Mouse (Mus musculus) heart, embryonic 16.5 days (tissue): ENCODE measurements around the gene Hist1h2bf. TPM values are rescaled to one million over a fixed set of nuclear protein-coding genes. Genes with fewer than 3 reads are reported as not detected.
"Not testable (repeated sequence)": the region's sequence is repeated elsewhere in the genome, so short reads cannot be mapped to it uniquely, and the experiment has no call there.

ENCODE experiments used
- ATAC-seq: fragments of 200-750 bp; cut with Nextera tagmentation; replicated peaks from 2 replicates; pipeline ENCODE4 v1.8.0; 2017; ENCODE audit warnings: moderate number of reproducible peaks; ENCODE audit not compliant: insufficient read depth, low FRiP score; ENCODE audit errors: extremely low read depth
- H3K27ac ChIP-seq: fragments of 300-500 bp; sonication (generic); 2 replicates; pipeline ENCODE4 v1.5.1; 2014; ENCODE audit warnings: mild to moderate bottlenecking, low read length, control low read depth, moderate library complexity
- H3K27me3 ChIP-seq: fragments of 300-500 bp; sonication (generic); 2 replicates; pipeline ENCODE4 v1.6.1; 2014; ENCODE audit warnings: low read length, mixed read lengths; ENCODE audit not compliant: control insufficient read depth, insufficient read depth
- H3K36me3 ChIP-seq: fragments of 300-500 bp; sonication (generic); 2 replicates; pipeline ENCODE4 v1.6.1; 2014; ENCODE audit not compliant: control insufficient read depth, insufficient read depth
- H3K4me1 ChIP-seq: fragments of 300-500 bp; sonication (generic); 2 replicates; pipeline ENCODE4 v1.6.1; 2014; ENCODE audit warnings: low read length, mixed read lengths; ENCODE audit not compliant: control insufficient read depth, insufficient read depth
- H3K4me2 ChIP-seq: fragments of 300-500 bp; sonication (generic); 2 replicates; pipeline ENCODE4 v1.6.1; 2014; ENCODE audit warnings: low read depth, mild to moderate bottlenecking, control low read depth, low read length
- H3K4me3 ChIP-seq: fragments of 300-500 bp; sonication (generic); 2 replicates; pipeline ENCODE4 v1.5.1; 2014; ENCODE audit warnings: mild to moderate bottlenecking, control low read depth, low read length
- H3K9ac ChIP-seq: fragments of 300-500 bp; sonication (generic); 2 replicates; pipeline ENCODE4 v1.6.1; 2014; ENCODE audit warnings: low read length, control low read depth
- H3K9me3 ChIP-seq: fragments of 300-500 bp; sonication (generic); replicated peaks from 2 replicates; pipeline ENCODE4 v1.6.1; 2016; ENCODE audit warnings: low read length; ENCODE audit not compliant: control insufficient read depth
- WGBS: fragments of 180-500 bp; shearing (Covaris S2); extraction: QIAGEN DNeasy Blood & Tissue Kit; methylation state at CpG from one replicate; pipeline ENCODE4 v1.1.7; 2014; 5-methylcytosine and 5-hydroxymethylcytosine counted together
- polyA plus RNA-seq: library from polyadenylated mRNA; unstranded; fragments of >200 nt; fragmentation: Nextera tagmentation; extraction: Ambion mirVana; gene quantifications from 2 replicates; pipeline ENCODE4 v1.2.1, GENCODE M21; 2015

The Hist1h2bf gene
- polyA plus RNA-seq, 1 experiment from 2014 or later, result 0.37 TPM

DNA sequence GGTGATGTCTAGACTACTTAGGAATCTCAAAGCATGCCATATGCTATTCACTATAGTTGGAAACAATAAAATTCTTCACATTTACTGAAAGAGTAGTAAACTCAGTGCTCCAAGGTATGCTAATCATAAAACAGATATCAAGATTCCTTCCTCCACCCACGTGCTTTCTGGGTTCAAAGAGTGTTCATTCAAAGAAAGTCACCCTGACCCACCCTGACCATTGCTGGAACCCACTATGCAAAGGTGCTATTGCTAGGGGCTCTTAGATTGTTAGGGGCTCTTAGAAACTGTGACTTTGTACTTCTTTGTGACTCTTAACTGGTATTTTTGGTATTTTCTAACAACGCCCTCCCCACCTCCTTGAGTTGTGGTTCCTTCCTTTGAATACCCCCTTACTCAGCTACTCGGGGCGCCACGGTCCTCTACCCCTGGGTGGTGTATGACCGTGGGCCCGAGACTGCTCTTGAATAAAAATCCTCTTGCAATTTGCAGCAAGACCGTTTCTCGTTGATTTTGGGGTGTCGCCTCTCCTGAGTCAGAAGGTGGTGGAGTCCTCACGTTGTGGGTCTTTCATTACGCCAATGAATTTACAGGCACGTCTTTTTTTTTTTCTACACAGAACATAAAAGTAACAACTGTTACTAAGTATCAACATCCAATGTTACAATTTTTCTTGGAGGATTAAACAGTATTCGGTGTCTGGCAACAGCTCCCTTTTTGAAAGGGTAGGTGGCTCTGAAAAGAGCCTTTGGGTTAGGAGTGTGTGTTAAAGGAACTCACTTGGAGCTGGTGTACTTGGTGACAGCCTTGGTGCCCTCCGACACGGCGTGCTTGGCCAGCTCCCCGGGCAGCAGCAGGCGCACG, 730 bp downstream of the Hist1h2bf start:
- 16% methylated on average over 18 of the region's 20 CpGs for WGBS
- ATAC-seq, result not testable (repeated sequence)

DNA sequence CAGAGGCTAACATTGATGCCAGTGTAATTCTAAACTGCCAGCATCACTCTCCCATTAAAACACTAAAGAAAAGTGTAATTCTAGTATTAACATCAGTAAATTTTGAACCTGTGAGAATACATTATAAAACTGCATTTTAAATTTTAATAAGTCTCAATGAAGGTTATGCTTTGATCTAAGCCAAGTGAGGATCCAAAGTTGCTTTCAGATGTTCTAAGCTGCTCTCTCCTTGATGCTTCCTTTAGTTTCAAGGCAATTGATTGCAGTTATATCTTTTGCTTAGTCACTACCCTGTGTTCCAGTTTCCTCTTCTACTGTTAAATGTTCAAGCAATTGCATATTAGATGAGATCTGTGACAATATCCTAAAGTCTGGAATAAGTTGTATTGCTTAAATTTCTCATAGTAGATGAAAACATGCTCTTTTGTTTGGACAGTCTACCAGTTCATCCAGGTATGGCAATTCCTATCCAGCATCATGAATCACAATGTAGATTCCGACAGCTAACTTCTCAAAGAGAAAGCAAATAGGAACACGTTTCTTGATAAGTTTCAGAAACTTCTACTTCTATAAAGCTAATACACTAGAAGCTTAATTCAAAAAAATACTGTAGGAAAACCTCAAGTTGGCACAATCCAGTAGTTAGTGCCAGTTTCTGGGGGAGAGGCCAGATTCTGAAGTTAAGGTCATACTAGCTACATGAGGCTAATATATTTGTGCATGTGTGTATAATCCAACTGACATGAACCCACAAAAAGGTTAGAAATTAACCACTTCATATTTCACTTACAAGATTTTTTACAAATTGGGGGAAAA, 1.6 kb downstream of the Hist1h2bf start:
- no peaks in the 10 kb centered on the region for H3K36me3 ChIP-seq
- peaks cover 30% of the 10 kb centered on the region for H3K4me1 ChIP-seq
- no peaks in the 10 kb centered on the region for H3K27me3 ChIP-seq
- ATAC-seq, result no peak
- no peaks in the 10 kb centered on the region for H3K9me3 ChIP-seq
- peak overlapping the region; percentile 96 for H3K27ac ChIP-seq
- peak overlapping the region; percentile 77 for H3K4me2 ChIP-seq
- H3K4me3 ChIP-seq, result peak overlapping the region; percentile 59
- 36% methylated on average over 2 of the region's 2 CpGs for WGBS
- H3K9ac ChIP-seq, result peak overlapping the region; percentile 76

More for the DNA sequence above, 730 bp downstream of the Hist1h2bf start:
- H3K36me3 ChIP-seq, H3K27me3 ChIP-seq, H3K9me3 ChIP-seq: not testable (repeated sequence)
- peak overlapping the region; percentile 77 for H3K4me2 ChIP-seq
- peak overlapping the region; percentile 76 for H3K9ac ChIP-seq
- peak overlapping the region; percentile 47 for H3K4me3 ChIP-seq
- H3K4me1 ChIP-seq, result peaks cover 30% of the 10 kb centered on the region
- H3K27ac ChIP-seq, result peak overlapping the region; percentile 83

GRCm38 (mm10) chr13:23571504-23572217, 2.3 kb downstream of the Hist1h2bf start:
- Histone ChIP-seq H3K9ac (peak overlapping the region; percentile 76), H3K4me1 (peaks cover 23% of the 10 kb centered on the region), H3K27ac (peak overlapping the region; percentile 96), H3K4me3 (peak overlapping the region; percentile 59), H3K4me2 (peak overlapping the region; percentile 77)
- not testable (repeated sequence) for H3K27me3 ChIP-seq, H3K9me3 ChIP-seq, H3K36me3 ChIP-seq, ATAC-seq
- WGBS, result under 1% methylated on average over 10 of the region's 34 CpGs

GRCm38 (mm10) chr13:23571022-23571503, 2.9 kb downstream of the Hist1h2bf start, which contains the start of the genes Hist1h2ae and Hist1h2bg:
Gene Hist1h2ae, minus strand, starts transcription at chr13:23571220.
Gene Hist1h2bg, plus strand, starts transcription at chr13:23571396.
- Histone ChIP-seq H3K4me1 (peaks cover 18% of the 10 kb centered on the region), H3K9me3 (no peaks in the 10 kb centered on the region), H3K4me2 (peak within 1 kb of the TSS; percentile 77), H3K36me3 (no peaks in the 10 kb centered on the region), H3K4me3 (peak within 1 kb of the TSS; percentile 59), H3K27ac (peak within 1 kb of the TSS; percentile 96), H3K27me3 (no peaks in the 10 kb centered on the region), H3K9ac (peak within 1 kb of the TSS; percentile 76)
- peak; percentile 87 for ATAC-seq
- WGBS, result 1% methylated on average over 18 of the region's 18 CpGs

DNA sequence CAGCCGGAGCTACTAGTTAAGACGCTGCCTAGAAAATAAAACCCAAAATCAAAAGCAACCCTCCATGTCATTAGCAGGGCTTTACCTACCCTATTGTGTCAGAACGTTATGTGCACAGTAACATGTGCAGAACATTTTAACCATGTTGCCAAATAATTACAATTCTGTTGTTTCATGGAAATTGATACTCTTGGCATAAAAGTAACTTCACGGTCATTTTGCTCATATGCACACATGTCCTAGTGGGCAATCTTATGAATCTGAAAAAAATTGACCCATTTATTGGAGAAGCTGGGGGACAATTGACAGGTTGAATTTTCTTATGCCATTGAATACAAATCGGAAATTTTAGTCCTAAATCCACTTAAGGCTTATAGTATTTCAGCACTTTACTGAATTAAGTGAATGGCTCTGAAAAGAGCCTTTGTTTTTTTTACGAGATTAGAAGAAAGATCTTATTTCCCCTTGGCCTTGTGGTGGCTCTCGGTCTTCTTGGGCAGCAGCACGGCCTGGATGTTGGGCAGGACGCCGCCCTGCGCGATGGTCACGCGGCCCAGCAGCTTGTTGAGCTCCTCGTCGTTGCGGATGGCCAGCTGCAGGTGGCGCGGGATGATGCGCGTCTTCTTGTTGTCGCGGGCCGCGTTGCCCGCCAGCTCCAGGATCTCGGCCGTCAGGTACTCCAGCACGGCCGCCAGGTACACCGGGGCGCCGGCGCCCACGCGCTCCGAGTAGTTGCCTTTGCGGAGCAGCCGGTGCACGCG, 3.6 kb downstream of the Hist1h2bf start:
- peak overlapping the region; percentile 96 for H3K27ac ChIP-seq
- peak overlapping the region; percentile 77 for H3K4me2 ChIP-seq
- H3K9ac ChIP-seq, result peak overlapping the region; percentile 68
- H3K36me3 ChIP-seq, H3K9me3 ChIP-seq, H3K27me3 ChIP-seq: not testable (repeated sequence)
- peak overlapping the region; percentile 59 for H3K4me3 ChIP-seq
- ATAC-seq, result peak; percentile 3; the same call in 1 of the 2 replicates
- H3K4me1 ChIP-seq, result peaks cover 18% of the 10 kb centered on the region
- WGBS, result 4% methylated on average over 19 of the region's 41 CpGs

DNA sequence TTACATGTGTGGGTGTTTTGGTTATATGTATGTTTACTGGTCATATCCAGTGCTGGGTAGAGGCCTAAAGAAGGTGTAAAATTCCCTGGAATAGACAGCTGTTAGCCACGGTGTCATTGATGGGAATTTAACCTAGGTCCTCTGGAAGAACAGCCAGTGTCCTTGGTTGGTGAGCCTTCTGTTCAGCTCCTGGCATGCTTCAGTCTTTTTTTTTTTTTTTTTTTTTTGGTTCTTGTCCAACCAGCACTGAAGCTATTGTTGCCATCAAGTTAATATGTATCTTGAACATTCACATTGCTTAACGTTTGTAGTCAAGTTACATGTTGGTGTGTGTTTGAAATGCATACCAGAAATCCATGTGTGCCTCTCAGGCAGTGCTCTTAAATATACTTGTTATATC, 9.5 kb downstream of the Hist1h2bf start:
- Histone ChIP-seq H3K4me2 (no peak overlapping the region), H3K36me3 (no peaks in the 10 kb centered on the region), H3K27me3 (no peaks in the 10 kb centered on the region), H3K9me3 (no peaks in the 10 kb centered on the region), H3K4me1 (no peaks in the 10 kb centered on the region), H3K4me3 (no peak overlapping the region), H3K27ac (no peak overlapping the region), H3K9ac (no peak overlapping the region)
- no peak for ATAC-seq
- 83% methylated on average over 2 of the region's 2 CpGs for WGBS

DNA sequence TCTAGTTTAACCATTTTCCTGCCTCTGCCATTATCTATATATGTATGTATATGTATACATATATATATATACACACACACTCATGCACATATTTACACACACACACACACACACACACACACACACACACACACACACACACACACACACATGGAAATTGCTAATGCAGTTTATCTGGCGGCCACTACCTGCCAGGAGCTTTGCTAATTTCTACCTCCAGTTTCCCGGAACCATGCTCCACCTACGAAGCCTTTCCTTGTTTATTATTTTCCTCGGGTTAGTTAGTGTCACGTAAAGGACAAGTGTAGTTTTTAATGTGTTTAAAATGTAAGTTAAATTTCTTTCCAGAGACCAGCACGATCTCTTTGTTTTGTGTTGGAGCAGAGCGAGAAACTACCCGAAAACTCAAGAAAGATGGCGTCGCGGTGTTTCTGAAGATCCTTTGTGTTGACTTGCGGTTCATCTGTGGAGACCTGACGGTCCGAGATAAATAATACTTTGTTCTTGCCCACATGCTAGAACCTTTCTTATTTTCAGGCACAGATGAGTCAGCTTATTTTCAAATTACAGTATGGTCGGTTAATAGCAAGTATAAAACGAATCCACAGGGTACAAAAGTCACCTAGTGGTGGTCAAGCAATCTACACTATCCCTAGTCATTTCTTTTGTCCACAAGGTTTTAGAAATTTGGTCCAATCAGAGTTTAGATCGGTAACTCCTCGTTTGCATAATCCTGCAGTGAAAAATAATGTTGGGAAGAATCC, 11.1 kb downstream of the Hist1h2bf start:
- 2% methylated on average over 18 of the region's 18 CpGs for WGBS
- Histone ChIP-seq H3K36me3 (no peaks in the 10 kb centered on the region), H3K4me2 (peak overlapping the region; percentile 91), H3K27me3 (no peaks in the 10 kb centered on the region), H3K4me1 (no peaks in the 10 kb centered on the region), H3K4me3 (peak overlapping the region; percentile 56), H3K9me3 (no peaks in the 10 kb centered on the region), H3K9ac (peak overlapping the region; percentile 71), H3K27ac (peak overlapping the region; percentile 98)
- peak; percentile 49; the same call in 1 of the 2 replicates for ATAC-seq
